ENCODE assay signal across 25 mouse cellular contexts in genomic region chr11:65461044-65461443, GRCm38 (mm10).
DNase-seq lines count a peak whose midpoint lies in the region; ATAC-seq and TF ChIP-seq lines count a peak whose summit lies in the region.
"Had no signal": no experiment of that assay in that cellular context is flagged by ENCODE, and none has a peak within 500 bp of the region (broad histone marks: within the 10 kb centered on the region; RNA-seq: fewer than 3 reads in every experiment).

No protein-coding gene starts in this region.

- no peaks in the 10 kb centered on the region for H3K27me3 ChIP-seq in heart, embryonic 13.5 days (replicated peaks)
- H3K27me3 ChIP-seq in heart, embryonic 11.5 days (ENCODE audit: control insufficient read depth, insufficient read depth, low read length): no peaks in the 10 kb centered on the region
- no peaks in the 10 kb centered on the region for H3K27me3 ChIP-seq in limb, embryonic 14.5 days (ENCODE audit: control insufficient read depth, insufficient read depth, low read length)
- no peaks in the 10 kb centered on the region for H3K27me3 ChIP-seq in limb, embryonic 10.5 days (ENCODE audit: low read depth, poor library complexity, severe bottlenecking)
- no peaks in the 10 kb centered on the region for H3K27me3 ChIP-seq in stomach, embryonic 15.5 days (replicated peaks)
- H3K27me3 ChIP-seq in hindbrain, embryonic 12.5 days: no peaks in the 10 kb centered on the region
- H3K27me3 ChIP-seq: forebrain, embryonic 12.5 days; liver, embryonic 12.5 days; midbrain, embryonic 15.5 days; neural tube, embryonic 15.5 days had no signal

- TF ChIP-seq POLR2A in limb, embryonic 14.5 days (IDR thresholded peaks at IDR 0.05; ENCODE audit: borderline replicate concordance, extremely low read depth, insufficient read depth, insufficient read length): no peak

- peaks cover 15% of the 10 kb centered on the region for H3K4me1 ChIP-seq in heart, embryonic 13.5 days
- 0 out of 2 replicates have a peak, but pooled peaks cover 5% of the 10 kb centered on the region for H3K4me1 ChIP-seq in heart, embryonic 11.5 days (ENCODE audit: control insufficient read depth, insufficient read depth, low read length)
- no peaks in the 10 kb centered on the region for H3K4me1 ChIP-seq in limb, embryonic 14.5 days (ENCODE audit: control insufficient read depth, insufficient read depth, low read length)
- no peaks in the 10 kb centered on the region for H3K4me1 ChIP-seq in limb, embryonic 10.5 days
- H3K4me1 ChIP-seq in stomach, embryonic 15.5 days: no peaks in the 10 kb centered on the region; the same call in 1 of the 2 replicates
- no peaks in the 10 kb centered on the region for H3K4me1 ChIP-seq in hindbrain, embryonic 12.5 days
- H3K4me1 ChIP-seq: forebrain, embryonic 12.5 days; hindbrain, embryonic 10.5 days; liver, embryonic 12.5 days; midbrain, embryonic 15.5 days; neural tube, embryonic 15.5 days had no signal

- no peak overlapping the region for H3K4me2 ChIP-seq in heart, embryonic 13.5 days
- no peak overlapping the region for H3K4me2 ChIP-seq in heart, embryonic 11.5 days
- no peak overlapping the region for H3K4me2 ChIP-seq in limb, embryonic 14.5 days (replicated peaks; ENCODE audit: low read depth, low read length, severe bottlenecking)
- H3K4me2 ChIP-seq in stomach, embryonic 15.5 days: no peak overlapping the region
- H3K4me2 ChIP-seq in hindbrain, embryonic 12.5 days (replicated peaks): no peak overlapping the region
- H3K4me2 ChIP-seq: forebrain, embryonic 12.5 days; liver, embryonic 12.5 days; midbrain, embryonic 15.5 days; neural tube, embryonic 15.5 days had no signal

- H3K36me3 ChIP-seq in heart, embryonic 13.5 days: no peaks in the 10 kb centered on the region
- H3K36me3 ChIP-seq in heart, embryonic 11.5 days (ENCODE audit: control insufficient read depth, insufficient read depth, low read length): no peaks in the 10 kb centered on the region
- no peaks in the 10 kb centered on the region for H3K36me3 ChIP-seq in limb, embryonic 14.5 days (ENCODE audit: control insufficient read depth, insufficient read depth, low read length)
- no peaks in the 10 kb centered on the region for H3K36me3 ChIP-seq in limb, embryonic 10.5 days
- no peaks in the 10 kb centered on the region for H3K36me3 ChIP-seq in stomach, embryonic 15.5 days
- H3K36me3 ChIP-seq in hindbrain, embryonic 12.5 days: no peaks in the 10 kb centered on the region
- H3K36me3 ChIP-seq: forebrain, embryonic 12.5 days; hindbrain, embryonic 10.5 days; liver, embryonic 12.5 days; midbrain, embryonic 15.5 days; neural tube, embryonic 15.5 days had no signal

- H3K27ac ChIP-seq in heart, embryonic 13.5 days (replicated peaks): peak overlapping the region; percentile 37; the same call in 1 of the 2 replicates
- H3K27ac ChIP-seq in heart, embryonic 11.5 days (ENCODE audit: low read depth, low read length): no peak overlapping the region
- H3K27ac ChIP-seq in limb, embryonic 14.5 days (replicated peaks; ENCODE audit: low read depth, low read length): no peak overlapping the region
- H3K27ac ChIP-seq in limb, embryonic 10.5 days: no peak overlapping the region
- peak overlapping the region; percentile 44; the same call in 1 of the 2 replicates for H3K27ac ChIP-seq in stomach, embryonic 15.5 days
- H3K27ac ChIP-seq in hindbrain, embryonic 12.5 days: no peak overlapping the region
- H3K27ac ChIP-seq: forebrain, embryonic 12.5 days; heart, adult 2 months; hindbrain, embryonic 10.5 days; left cerebral cortex, adult 2 months; liver, embryonic 12.5 days; midbrain, embryonic 15.5 days; neural tube, embryonic 15.5 days had no signal

- no peak overlapping the region for H3K9ac ChIP-seq in heart, embryonic 13.5 days
- no peak overlapping the region for H3K9ac ChIP-seq in heart, embryonic 11.5 days (ENCODE audit: low read depth, low read length)
- no peak overlapping the region for H3K9ac ChIP-seq in limb, embryonic 14.5 days (ENCODE audit: low read depth, low read length, severe bottlenecking)
- no peak overlapping the region for H3K9ac ChIP-seq in stomach, embryonic 15.5 days
- H3K9ac ChIP-seq in hindbrain, embryonic 12.5 days: no peak overlapping the region
- H3K9ac ChIP-seq: forebrain, embryonic 12.5 days; liver, embryonic 12.5 days; midbrain, embryonic 15.5 days; neural tube, embryonic 15.5 days had no signal

- DNase-seq in limb, embryonic 14.5 days (ENCODE audit: low spot score): peak; percentile 24
- no peak for DNase-seq in limb, embryonic 10.5 days (ENCODE audit: low spot score)
- DNase-seq in Muller cell, postnatal 12 days (ENCODE audit: inconsistent ontology term): peak; percentile 35
- no peak for DNase-seq in adrenal gland, postnatal 10 days
- DNase-seq: adrenal gland, postnatal 25 days; cerebellum, adult 18-20 months; cerebellum, postnatal 25 days; gastrocnemius, postnatal 25 days; heart, adult 2 months; kidney, adult 9 months; kidney, postnatal 4 days; layer of hippocampus, adult 9-11 months; lung, postnatal 36 days; right cerebral cortex, postnatal 14 days had no signal

- H3K4me3 ChIP-seq in heart, embryonic 13.5 days: no peak overlapping the region
- no peak overlapping the region for H3K4me3 ChIP-seq in heart, embryonic 11.5 days (ENCODE audit: low read depth, low read length)
- H3K4me3 ChIP-seq in limb, embryonic 14.5 days (replicated peaks; ENCODE audit: low read length): no peak overlapping the region
- no peak overlapping the region for H3K4me3 ChIP-seq in limb, embryonic 10.5 days
- no peak overlapping the region for H3K4me3 ChIP-seq in stomach, embryonic 15.5 days (replicated peaks)
- no peak overlapping the region for H3K4me3 ChIP-seq in hindbrain, embryonic 12.5 days
- H3K4me3 ChIP-seq: forebrain, embryonic 12.5 days; heart, adult 2 months; hindbrain, embryonic 10.5 days; left cerebral cortex, adult 2 months; liver, embryonic 12.5 days; midbrain, embryonic 15.5 days; myocyte; neural tube, embryonic 15.5 days had no signal

- no peaks in the 10 kb centered on the region for H3K9me3 ChIP-seq in heart, embryonic 13.5 days
- H3K9me3 ChIP-seq in heart, embryonic 11.5 days (replicated peaks; ENCODE audit: control insufficient read depth, low read length): no peaks in the 10 kb centered on the region
- H3K9me3 ChIP-seq in limb, embryonic 14.5 days (ENCODE audit: control insufficient read depth, low read length): no peaks in the 10 kb centered on the region
- no peaks in the 10 kb centered on the region for H3K9me3 ChIP-seq in limb, embryonic 10.5 days (replicated peaks)
- no peaks in the 10 kb centered on the region for H3K9me3 ChIP-seq in stomach, embryonic 15.5 days
- H3K9me3 ChIP-seq in hindbrain, embryonic 12.5 days (replicated peaks): no peaks in the 10 kb centered on the region
- H3K9me3 ChIP-seq: forebrain, embryonic 12.5 days; hindbrain, embryonic 10.5 days; midbrain, embryonic 15.5 days; neural tube, embryonic 15.5 days had no signal

- ATAC-seq in heart, embryonic 13.5 days (ENCODE audit: extremely low read depth, insufficient number of reproducible peaks, low FRiP score, low TSS enrichment): no peak
- no peak for ATAC-seq in heart, embryonic 11.5 days (replicated peaks; ENCODE audit: insufficient number of reproducible peaks, low FRiP score, low TSS enrichment)
- no peak for ATAC-seq in limb, embryonic 14.5 days (ENCODE audit: low FRiP score, low read depth)
- ATAC-seq in stomach, embryonic 15.5 days (ENCODE audit: insufficient read depth, low FRiP score, low read depth): no peak
- no peak for ATAC-seq in hindbrain, embryonic 12.5 days (ENCODE audit: low FRiP score)
- ATAC-seq: liver, embryonic 12.5 days; midbrain, embryonic 15.5 days had no signal

- 42% methylated on average over 4 of the region's 4 CpGs for WGBS in heart, embryonic 13.5 days
- WGBS in heart, embryonic 11.5 days (ENCODE audit: insufficient replicate concordance): 55% methylated on average over 4 of the region's 4 CpGs
- WGBS in limb, embryonic 14.5 days: 53% methylated on average over 4 of the region's 4 CpGs
- 94% methylated on average over 4 of the region's 4 CpGs for WGBS in limb, embryonic 10.5 days
- WGBS in stomach, embryonic 15.5 days: 36% methylated on average over 4 of the region's 4 CpGs
- WGBS in hindbrain, embryonic 12.5 days: 76% methylated on average over 4 of the region's 4 CpGs

Comparison
In these comparisons a context has a peak if more than half of its experiments do, and no peak if none do; other contexts are left out.
1. H3K27ac ChIP-seq: peak in heart, embryonic 13.5 days (single experiment) and stomach, embryonic 15.5 days (single experiment); none in heart, embryonic 11.5 days (single experiment), limb, embryonic 14.5 days (single experiment), limb, embryonic 10.5 days (single experiment) and hindbrain, embryonic 12.5 days (single experiment).
2. DNase-seq: peak in limb, embryonic 14.5 days (single experiment) and Muller cell, postnatal 12 days (single experiment); none in limb, embryonic 10.5 days (single experiment) and adrenal gland, postnatal 10 days (single experiment).